Mouse (Mus musculus) olfactory bulb, adult 2 months (tissue): ENCODE measurements around the gene Nrp1.

Experiments
- CTCF ChIP-seq: fragments of 200-500 bp; IDR thresholded peaks from 2 replicates; pipeline ENCODE4 v1.5.1; 2012; ENCODE audit warnings: low read depth, mild to moderate bottlenecking, low read length, moderate library complexity; ENCODE audit not compliant: insufficient read depth
- POLR2A ChIP-seq: fragments of 200-500 bp; IDR thresholded peaks from 2 replicates; pipeline ENCODE4 v1.6.1; 2012; ENCODE audit warnings: mild to moderate bottlenecking, low read depth, low read length, moderate library complexity; ENCODE audit not compliant: insufficient read depth

GRCm38 (mm10) chr8:128505866-128506265 is 147.5 kb downstream of the Nrp1 start:
- TF ChIP-seq POLR2A: no peak
- no peak for TF ChIP-seq CTCF
